Mouse (Mus musculus) frontal cortex, postnatal 36 days (tissue): Measurements from ENCODE around the gene Fbxo8.

Source experiments
- DNase-seq, 2 experiments: peaks; one replicate each; pipeline ENCODE4 v3.0.0; 2022; ENCODE audit warnings: low spot score in 2 of 2

Gene Fbxo8

GRCm38 (mm10) chr8:56611736-56612135, 60.8 kb downstream of the Fbxo8 start:
- DNase-seq = no peak

- DNase-seq = no peak
Measured at GRCm38 (mm10) chr8:56614235-56614634, 63.3 kb downstream of the Fbxo8 start.

- peak; percentile 48 to 81 for DNase-seq
Measured at GRCm38 (mm10) chr8:56615005-56615404, 64.1 kb downstream of the Fbxo8 start.

GRCm38 (mm10) chr8:56616260-56616659, 65.4 kb downstream of the Fbxo8 start:
- DNase-seq = no peak

- no peak for DNase-seq
Measured at GRCm38 (mm10) chr8:56617271-56617670, 66.4 kb downstream of the Fbxo8 start.

- DNase-seq = no peak
Measured at GRCm38 (mm10) chr8:56619056-56619455, 68.2 kb downstream of the Fbxo8 start.

- DNase-seq = no peak
Measured at GRCm38 (mm10) chr8:56619571-56619970, 68.7 kb downstream of the Fbxo8 start.

GRCm38 (mm10) chr8:56620691-56621090, 69.8 kb downstream of the Fbxo8 start:
- no peak for DNase-seq

GRCm38 (mm10) chr8:56621093-56621492, 70.2 kb downstream of the Fbxo8 start:
- DNase-seq = no peak

GRCm38 (mm10) chr8:56622470-56623024, 71.7 kb downstream of the Fbxo8 start:
- no peak for DNase-seq

- no peak for DNase-seq
Measured at GRCm38 (mm10) chr8:56623346-56623745, 72.5 kb downstream of the Fbxo8 start.

GRCm38 (mm10) chr8:56629160-56629559, 78.3 kb downstream of the Fbxo8 start:
- DNase-seq = no peak

- DNase-seq = no peak
Measured at GRCm38 (mm10) chr8:56639277-56639676, 88.4 kb downstream of the Fbxo8 start.
